9 mouse cellular contexts compared by ENCODE assay signal in genomic region chr12:97872391-97872790, GRCm38 (mm10).
DNase-seq lines count a peak whose midpoint lies in the region; ATAC-seq and TF ChIP-seq lines count a peak whose summit lies in the region.
"Had no signal": no experiment of that assay in that cellular context is flagged by ENCODE, and none has a peak within 500 bp of the region (broad histone marks: within the 10 kb centered on the region; RNA-seq: fewer than 3 reads in every experiment).

No protein-coding gene starts in this region.

- intact Hi-C loops in gastrocnemius, postnatal 14 days (cut with DNase I; ENCODE audit: low total_unique reads) = no loop called here

- peak; percentile 36 for DNase-seq in A20 (ENCODE audit: low read depth, low spot score)
- peak; percentile 78 for DNase-seq in ZHBTc4 (ENCODE audit: low read depth, low spot score)
- DNase-seq in cerebellum, postnatal 36 days = peak; percentile 64 to 66
- peak; percentile 62 for DNase-seq in gastrocnemius, postnatal 14 days
- peak; percentile 87 for DNase-seq in kidney, postnatal 0 days (ENCODE audit: low spot score)
- DNase-seq in liver, embryonic 11.5 days (ENCODE audit: low spot score) = peak; percentile 41
- DNase-seq in ovary, postnatal 10 days (ENCODE audit: low spot score) = peak; percentile 17
- DNase-seq in urinary bladder, postnatal 14 days (ENCODE audit: low spot score) = peak; percentile 76

- no peaks in the 10 kb centered on the region for H3K36me3 ChIP-seq in kidney, postnatal 0 days (ENCODE audit: insufficient read depth, low read length)
- H3K36me3 ChIP-seq in liver, embryonic 11.5 days (ENCODE audit: control insufficient read depth, insufficient read depth, low read length) = no peaks in the 10 kb centered on the region
- H3K36me3 ChIP-seq: heart, embryonic 13.5 days had no signal

- peak; percentile 71 for ATAC-seq in kidney, postnatal 0 days (replicated peaks; ENCODE audit: low FRiP score, low read depth)
- ATAC-seq in liver, embryonic 11.5 days (replicated peaks; ENCODE audit: low FRiP score) = no peak; the same call in 1 of the 2 replicates

- H3K4me3 ChIP-seq in kidney, postnatal 0 days (replicated peaks; ENCODE audit: low read depth, low read length) = no peak overlapping the region
- no peak overlapping the region for H3K4me3 ChIP-seq in liver, embryonic 11.5 days (ENCODE audit: low read depth, low read length)
- H3K4me3 ChIP-seq: heart, embryonic 13.5 days had no signal

- 12% methylated on average over 2 of the region's 2 CpGs for WGBS in kidney, postnatal 0 days
- 6% methylated on average over 2 of the region's 2 CpGs for WGBS in liver, embryonic 11.5 days

- H3K9ac ChIP-seq in kidney, postnatal 0 days (ENCODE audit: low read depth, low read length) = no peak overlapping the region
- no peak overlapping the region for H3K9ac ChIP-seq in liver, embryonic 11.5 days (ENCODE audit: low read depth, low read length)
- H3K9ac ChIP-seq: heart, embryonic 13.5 days had no signal

- H3K4me2 ChIP-seq in kidney, postnatal 0 days (ENCODE audit: low read length) = no peak overlapping the region
- no peak overlapping the region for H3K4me2 ChIP-seq in liver, embryonic 11.5 days
- H3K4me2 ChIP-seq: heart, embryonic 13.5 days had no signal

- H3K9me3 ChIP-seq in kidney, postnatal 0 days (replicated peaks; ENCODE audit: low read length) = no peaks in the 10 kb centered on the region
- no peaks in the 10 kb centered on the region for H3K9me3 ChIP-seq in liver, embryonic 11.5 days (ENCODE audit: control insufficient read depth, low read length)
- H3K9me3 ChIP-seq: heart, embryonic 13.5 days had no signal

- no peak overlapping the region for H3K27ac ChIP-seq in kidney, postnatal 0 days
- no peak overlapping the region for H3K27ac ChIP-seq in liver, embryonic 11.5 days (ENCODE audit: low read depth, low read length)
- H3K27ac ChIP-seq: heart, embryonic 13.5 days had no signal

- H3K4me1 ChIP-seq in kidney, postnatal 0 days (replicated peaks; ENCODE audit: insufficient read depth, low read length) = no peaks in the 10 kb centered on the region
- no peaks in the 10 kb centered on the region for H3K4me1 ChIP-seq in liver, embryonic 11.5 days (replicated peaks; ENCODE audit: control insufficient read depth, insufficient read depth, low read length)
- H3K4me1 ChIP-seq: heart, embryonic 13.5 days had no signal

- peak; percentile 90 for TF ChIP-seq CTCF in kidney, postnatal 0 days (IDR thresholded peaks at IDR 0.05; ENCODE audit: low read depth)

- H3K27me3 ChIP-seq in kidney, postnatal 0 days (ENCODE audit: insufficient read depth, low read length) = no peaks in the 10 kb centered on the region
- no peaks in the 10 kb centered on the region for H3K27me3 ChIP-seq in liver, embryonic 11.5 days (replicated peaks; ENCODE audit: control insufficient read depth, insufficient read depth, low read length)
- H3K27me3 ChIP-seq: heart, embryonic 13.5 days had no signal

Comparison
In these comparisons a context has a peak if more than half of its experiments do, and no peak if none do; other contexts are left out.
1. DNase-seq: peak in every context shown above with its lines; median percentile 87 in kidney, postnatal 0 days; 78 in ZHBTc4; 76 in urinary bladder, postnatal 14 days; 65 in cerebellum, postnatal 36 days; 62 in gastrocnemius, postnatal 14 days; 41 in liver, embryonic 11.5 days; 36 in A20; 17 in ovary, postnatal 10 days.